Mouse (Mus musculus): Measurements from ENCODE around the gene Nynrin. TPM values are rescaled to one million over a fixed set of nuclear protein-coding genes. Genes with fewer than 3 reads are reported as not detected.

The Nynrin gene
- polyA plus RNA-seq (2014; fragmentation: Nextera tagmentation; extraction: Ambion mirVana): 18.7 and 19.4 TPM in 2 replicates

DNA sequence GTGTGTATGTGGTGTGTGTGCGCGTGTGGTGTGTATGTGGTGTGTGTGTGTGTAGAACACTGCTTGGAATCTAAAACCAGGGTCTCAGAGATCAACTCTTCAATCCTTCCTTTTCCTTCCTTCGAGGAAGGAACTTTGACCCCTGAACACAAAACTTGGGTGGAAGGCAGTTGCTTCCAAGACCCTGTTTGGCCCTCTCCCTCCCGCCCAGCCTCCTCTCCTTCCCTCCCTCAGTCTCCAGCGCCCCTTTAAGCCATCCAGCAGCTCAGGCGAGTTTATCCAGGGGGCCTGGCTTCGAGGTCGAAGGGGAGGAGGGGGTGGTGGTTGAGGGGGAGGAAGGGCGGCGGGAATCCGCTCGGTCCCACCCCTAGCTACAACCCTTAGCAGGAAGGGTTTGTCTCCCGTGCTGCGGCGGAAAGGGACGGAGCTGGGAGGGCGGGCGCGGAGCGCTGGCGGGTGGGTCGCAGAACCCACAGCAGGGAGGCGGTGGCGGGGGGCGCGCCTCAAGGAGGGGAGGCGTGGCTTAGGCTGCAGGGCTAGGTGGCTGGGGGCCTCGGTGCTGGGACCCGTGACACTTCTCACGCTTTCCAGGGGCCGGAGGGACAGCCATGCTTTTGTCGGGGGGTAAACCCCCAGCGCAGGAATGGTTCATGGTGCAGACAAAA is at the start of gene Nynrin:
Gene Nynrin, plus strand, starts transcription at position 390 of the 665 bp plus-strand sequence.
- DNase-seq (peak; percentile 95), ATAC-seq (ENCODE audit: insufficient read depth) (peak; percentile 89)
- Histone ChIP-seq H3K4me1 (ENCODE audit: insufficient read depth) (peaks cover 25% of the 10 kb centered on the region), H3K9ac (peak within 1 kb of the TSS; percentile 81), H3K27ac (ENCODE audit: low read depth) (peak within 1 kb of the TSS; percentile 97), H3K36me3 (ENCODE audit: insufficient read depth) (peaks cover 11% of the 10 kb centered on the region), H3K27me3 (ENCODE audit: insufficient read depth, low read length) (no peaks in the 10 kb centered on the region), H3K9me3 (ENCODE audit: low read depth, low read length) (no peaks in the 10 kb centered on the region), H3K4me2 (peak within 1 kb of the TSS; percentile 76), H3K4me3 (ENCODE audit: low read depth, low read length) (peak within 1 kb of the TSS; percentile 72)
- TF ChIP-seq CTCF (IDR thresholded peaks at IDR 0.05; ENCODE audit: low read depth): no peak; the same call in 1 of the 2 replicates
- 2% methylated on average over 33 of the region's 33 CpGs for WGBS

DNA sequence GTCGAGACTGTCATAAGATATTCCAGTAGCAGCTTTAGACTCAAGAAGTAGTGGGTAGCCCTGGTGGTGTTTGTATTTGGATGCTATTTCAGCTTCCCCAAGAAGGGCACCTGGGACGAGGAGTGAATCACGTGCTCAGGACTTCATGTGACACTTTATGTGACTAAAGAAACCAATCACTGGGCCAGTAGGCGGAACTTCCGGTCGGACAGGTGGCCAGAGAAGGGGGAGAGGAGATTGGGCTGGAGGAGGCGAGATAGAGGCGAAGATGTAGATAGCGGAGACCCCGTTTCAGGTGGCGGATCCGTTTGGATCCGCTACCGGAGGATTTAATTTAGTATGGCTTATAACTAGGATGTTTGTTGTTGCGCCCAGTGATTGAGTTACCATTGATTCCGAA is 38.9 kb upstream of the Nynrin start:
- peak; percentile 81 for DNase-seq
- TF ChIP-seq CTCF (IDR thresholded peaks at IDR 0.05; ENCODE audit: low read depth): no peak
- Histone ChIP-seq H3K27me3 (ENCODE audit: insufficient read depth, low read length) (no peaks in the 10 kb centered on the region), H3K4me3 (ENCODE audit: low read depth, low read length) (peak overlapping the region; percentile 45), H3K4me1 (ENCODE audit: insufficient read depth) (no peaks in the 10 kb centered on the region), H3K9ac (peak overlapping the region; percentile 49), H3K9me3 (ENCODE audit: low read depth, low read length) (no peaks in the 10 kb centered on the region), H3K4me2 (peak overlapping the region; percentile 70), H3K27ac (ENCODE audit: low read depth) (no peak overlapping the region), H3K36me3 (ENCODE audit: insufficient read depth) (no peaks in the 10 kb centered on the region)
- WGBS: 12% methylated on average over 16 of the region's 16 CpGs
- peak; percentile 74 for ATAC-seq (ENCODE audit: insufficient read depth)

DNA sequence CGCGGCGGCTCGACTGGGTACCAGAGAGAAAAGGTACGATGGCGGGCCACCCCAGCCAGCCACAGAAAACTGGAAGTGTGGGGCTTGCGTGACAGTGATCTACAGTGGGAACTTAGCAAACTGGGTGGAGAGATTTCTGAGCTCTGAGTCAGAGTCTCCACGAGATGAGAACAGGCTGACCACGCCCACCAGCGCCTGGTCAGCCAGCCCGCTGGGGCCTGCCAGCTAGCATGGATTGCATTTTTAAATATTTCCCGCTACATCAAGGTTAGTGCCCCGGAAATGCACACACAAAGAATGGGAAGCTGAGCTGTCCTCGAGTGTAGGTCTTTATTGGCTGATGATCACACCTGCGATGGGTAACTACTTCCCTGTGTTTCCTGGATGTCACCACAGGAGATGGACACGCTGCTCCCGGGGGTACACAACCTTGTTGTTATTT is 38.5 kb upstream of the Nynrin start:
- Histone ChIP-seq H3K4me3 (ENCODE audit: low read depth, low read length) (peak overlapping the region; percentile 45), H3K36me3 (ENCODE audit: insufficient read depth) (no peaks in the 10 kb centered on the region), H3K4me1 (ENCODE audit: insufficient read depth) (no peaks in the 10 kb centered on the region), H3K9me3 (ENCODE audit: low read depth, low read length) (no peaks in the 10 kb centered on the region), H3K27me3 (ENCODE audit: insufficient read depth, low read length) (no peaks in the 10 kb centered on the region), H3K27ac (ENCODE audit: low read depth) (no peak overlapping the region), H3K4me2 (peak overlapping the region; percentile 70), H3K9ac (peak overlapping the region; percentile 49)
- DNase-seq: peak; percentile 82
- WGBS: 19% methylated on average over 17 of the region's 17 CpGs
- no peak for TF ChIP-seq CTCF (IDR thresholded peaks at IDR 0.05; ENCODE audit: low read depth)
- ATAC-seq (ENCODE audit: insufficient read depth): peak; percentile 78

DNA sequence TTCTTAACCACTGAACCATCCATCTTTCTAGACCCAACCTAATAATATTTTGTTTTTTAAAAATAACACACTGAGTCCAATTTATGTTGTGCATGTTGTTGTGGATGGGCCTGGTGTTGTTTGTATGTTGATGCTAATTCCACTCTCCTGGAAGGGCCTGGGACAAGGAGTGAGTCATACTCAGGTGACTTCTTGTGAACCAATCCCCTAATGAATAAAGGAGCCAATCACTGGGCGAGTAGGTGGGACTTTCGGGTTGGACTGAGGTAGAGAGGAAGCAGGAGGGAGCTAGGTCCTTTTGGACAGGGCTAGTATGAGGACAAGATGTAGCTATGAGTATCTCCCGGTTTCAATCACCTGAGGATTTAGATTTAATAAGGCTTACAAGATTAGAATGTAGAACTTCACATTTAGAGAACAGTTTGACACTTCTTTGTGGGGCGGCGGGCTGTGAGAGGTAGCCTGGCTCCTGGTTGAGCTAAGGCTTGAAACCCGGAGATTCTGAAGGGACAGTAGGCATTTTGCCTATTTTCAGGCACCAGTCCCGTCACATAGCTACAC is 33.9 kb upstream of the Nynrin start:
- no peaks in the 10 kb centered on the region for H3K36me3 ChIP-seq (ENCODE audit: insufficient read depth)
- no peaks in the 10 kb centered on the region for H3K4me1 ChIP-seq (ENCODE audit: insufficient read depth)
- no peaks in the 10 kb centered on the region for H3K9me3 ChIP-seq (ENCODE audit: low read depth, low read length)
- no peak overlapping the region for H3K4me3 ChIP-seq (ENCODE audit: low read depth, low read length)
- no peak for TF ChIP-seq CTCF (IDR thresholded peaks at IDR 0.05; ENCODE audit: low read depth)
- 78% methylated on average over 7 of the region's 7 CpGs for WGBS
- H3K4me2 ChIP-seq: no peak overlapping the region
- no peak overlapping the region for H3K9ac ChIP-seq
- H3K27me3 ChIP-seq (ENCODE audit: insufficient read depth, low read length): no peaks in the 10 kb centered on the region
- no peak for DNase-seq
- ATAC-seq (ENCODE audit: insufficient read depth): no peak
- no peak overlapping the region for H3K27ac ChIP-seq (ENCODE audit: low read depth)

DNA sequence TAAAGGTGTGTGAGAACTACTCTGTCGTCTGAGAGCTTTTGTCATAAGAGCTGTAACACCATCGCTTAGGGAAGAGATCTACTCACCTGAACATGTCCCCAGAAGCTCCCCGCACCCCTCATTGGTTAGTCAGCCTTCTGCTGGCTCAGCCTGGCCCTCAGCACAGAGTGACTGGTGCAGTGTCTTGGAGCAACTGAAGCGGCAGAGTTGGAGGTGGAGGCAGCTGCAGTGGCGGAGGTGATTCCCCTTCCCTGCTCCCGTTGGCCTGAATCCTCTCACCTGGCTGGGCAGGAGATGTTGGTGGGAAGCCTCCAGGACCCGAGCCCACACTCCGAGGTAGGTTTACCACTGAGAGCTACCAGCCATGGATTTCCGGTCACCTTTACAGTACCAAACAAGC is 33.2 kb upstream of the Nynrin start:
- Histone ChIP-seq H3K9me3 (ENCODE audit: low read depth, low read length) (no peaks in the 10 kb centered on the region), H3K4me3 (ENCODE audit: low read depth, low read length) (no peak overlapping the region), H3K27ac (ENCODE audit: low read depth) (no peak overlapping the region), H3K27me3 (ENCODE audit: insufficient read depth, low read length) (no peaks in the 10 kb centered on the region), H3K9ac (no peak overlapping the region), H3K4me2 (no peak overlapping the region), H3K4me1 (ENCODE audit: insufficient read depth) (no peaks in the 10 kb centered on the region), H3K36me3 (ENCODE audit: insufficient read depth) (no peaks in the 10 kb centered on the region)
- TF ChIP-seq CTCF (IDR thresholded peaks at IDR 0.05; ENCODE audit: low read depth): no peak
- DNase-seq (no peak), ATAC-seq (ENCODE audit: insufficient read depth) (no peak)
- 80% methylated on average over 9 of the region's 9 CpGs for WGBS

DNA sequence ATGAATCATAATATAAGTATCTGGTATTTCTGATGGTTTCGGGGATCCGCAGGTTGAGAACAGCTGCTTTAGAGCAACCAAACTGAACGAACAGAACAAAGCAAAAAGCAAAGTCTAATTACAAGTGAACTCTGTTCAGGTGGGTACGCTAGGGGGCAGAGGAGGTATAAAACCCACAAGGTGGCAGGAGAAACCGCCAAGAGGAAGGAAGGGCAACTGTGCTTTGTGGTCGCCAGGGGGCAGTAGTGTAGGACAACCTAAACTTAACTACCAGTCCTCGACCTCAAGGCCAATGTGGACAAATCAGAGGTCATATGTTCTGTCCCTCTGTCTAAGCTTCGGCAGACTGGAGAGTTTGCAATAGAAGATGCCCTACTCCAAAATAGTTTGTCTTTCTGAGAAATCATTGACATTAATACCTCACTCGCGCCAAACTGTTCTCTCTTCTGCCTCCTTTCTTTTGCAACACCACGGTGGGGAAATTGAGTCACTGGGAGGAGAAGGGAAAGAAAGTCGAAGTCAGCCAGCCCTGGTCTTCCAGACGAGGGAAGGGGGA is 31.3 kb upstream of the Nynrin start:
- Histone ChIP-seq H3K9ac (peak overlapping the region; percentile 63; the same call in 1 of the 2 replicates), H3K4me1 (ENCODE audit: insufficient read depth) (no peaks in the 10 kb centered on the region; the same call in 1 of the 2 replicates), H3K4me2 (peak overlapping the region; percentile 92), H3K27me3 (ENCODE audit: insufficient read depth, low read length) (no peaks in the 10 kb centered on the region), H3K9me3 (ENCODE audit: low read depth, low read length) (no peaks in the 10 kb centered on the region), H3K36me3 (ENCODE audit: insufficient read depth) (peaks cover 15% of the 10 kb centered on the region), H3K4me3 (ENCODE audit: low read depth, low read length) (peak overlapping the region; percentile 75), H3K27ac (ENCODE audit: low read depth) (peak overlapping the region; percentile 98)
- 2% methylated on average over 13 of the region's 13 CpGs for WGBS
- DNase-seq (peak; percentile 93), ATAC-seq (ENCODE audit: insufficient read depth) (peak; percentile 4; the same call in 1 of the 2 replicates)
- TF ChIP-seq CTCF (IDR thresholded peaks at IDR 0.05; ENCODE audit: low read depth): peak; percentile 99

Data from lung, embryonic 14.5 days (tissue).